Mouse (Mus musculus) neural tube, embryonic 14.5 days (tissue): ENCODE results near the gene Vwa8. TPM values are rescaled to one million over a fixed set of nuclear protein-coding genes. Genes with fewer than 3 reads are reported as not detected.

Experiments
- ATAC-seq: fragments of 200-750 bp; cut with Nextera tagmentation; 2 replicates; pipeline ENCODE4 v1.8.0; 2017; ENCODE audit warnings: low read depth, mild to moderate bottlenecking, moderate TSS enrichment, moderate library complexity
- H3K27ac ChIP-seq: fragments of 300-500 bp; sonication (generic); 2 replicates; pipeline ENCODE4 v1.5.1; 2014; ENCODE audit warnings: low read depth, mild to moderate bottlenecking, control low read depth, low read length, moderate library complexity, mixed read lengths
- H3K27me3 ChIP-seq: fragments of 300-500 bp; sonication (generic); 2 replicates; pipeline ENCODE4 v1.6.1; 2014; ENCODE audit warnings: low read length; ENCODE audit not compliant: control insufficient read depth, insufficient read depth
- H3K36me3 ChIP-seq: fragments of 300-500 bp; sonication (generic); 2 replicates; pipeline ENCODE4 v1.6.1; 2014; ENCODE audit warnings: low read length, mixed read lengths; ENCODE audit not compliant: control insufficient read depth, insufficient read depth
- H3K4me1 ChIP-seq: fragments of 300-500 bp; sonication (generic); 2 replicates; pipeline ENCODE4 v1.6.1; 2014; ENCODE audit warnings: low read length; ENCODE audit not compliant: control insufficient read depth, insufficient read depth
- H3K4me2 ChIP-seq: fragments of 300-500 bp; sonication (generic); 2 replicates; pipeline ENCODE4 v1.6.1; 2014; ENCODE audit warnings: mild to moderate bottlenecking, low read depth, low read length, control low read depth
- H3K4me3 ChIP-seq: fragments of 300-500 bp; sonication (generic); 2 replicates; pipeline ENCODE4 v1.5.1; 2014; ENCODE audit warnings: low read depth, low read length, control low read depth, mixed read lengths
- H3K9ac ChIP-seq: fragments of 300-500 bp; sonication (generic); replicated peaks from 2 replicates; pipeline ENCODE4 v1.6.1; 2014; ENCODE audit warnings: low read depth, mild to moderate bottlenecking, control low read depth, low read length, mixed read lengths
- H3K9me3 ChIP-seq: fragments of 300-500 bp; sonication (generic); 2 replicates; pipeline ENCODE4 v1.6.1; 2016; ENCODE audit warnings: low read length; ENCODE audit not compliant: control insufficient read depth
- WGBS: fragments of 180-500 bp; shearing (Covaris S2); extraction: QIAGEN DNeasy Blood & Tissue Kit; methylation state at CpG from one replicate; pipeline ENCODE4 v1.1.7; 2014; 5-methylcytosine and 5-hydroxymethylcytosine counted together
- polyA plus RNA-seq: library from polyadenylated mRNA; unstranded; fragments of >200 nt; fragmentation: Nextera tagmentation; extraction: Ambion mirVana; gene quantifications from 2 replicates; pipeline ENCODE4 v1.2.1, GENCODE M21; 2014

Gene Vwa8
- polyA plus RNA-seq, 1 experiment from 2014 or later = 8.7 TPM

DNA sequence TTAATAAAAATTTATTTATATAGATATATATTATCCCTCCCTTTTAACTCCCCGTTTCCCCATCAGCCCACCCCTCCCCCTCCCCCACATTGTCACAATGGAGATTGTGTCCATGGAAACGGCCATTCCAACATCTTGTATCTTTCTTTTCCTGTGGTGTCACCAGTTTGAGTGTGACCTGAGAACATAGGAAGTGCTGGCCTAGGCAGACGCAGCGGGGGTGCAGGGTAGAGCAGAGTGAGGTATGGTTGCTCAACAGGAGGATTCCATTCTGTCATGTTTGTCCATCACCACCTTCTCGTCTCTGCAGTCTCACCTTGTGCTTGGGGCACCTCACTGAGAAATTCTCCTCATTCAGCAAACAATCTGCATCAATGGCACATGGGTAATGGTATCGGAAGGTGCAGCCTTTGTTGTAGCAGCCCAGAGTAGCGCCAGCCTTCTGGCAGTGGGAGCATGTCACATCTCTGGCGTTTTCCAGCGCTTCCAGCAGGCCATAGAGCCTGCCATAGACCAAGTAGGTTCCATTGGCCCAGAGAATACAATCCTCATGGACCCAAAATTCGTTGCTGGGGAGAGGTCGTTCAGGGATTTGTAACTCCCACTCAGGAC is 363.6 kb downstream of the Vwa8 start:
- Histone ChIP-seq H3K4me2 (no peak overlapping the region), H3K4me1 (no peaks in the 10 kb centered on the region), H3K27me3 (no peaks in the 10 kb centered on the region), H3K36me3 (no peaks in the 10 kb centered on the region), H3K27ac (no peak overlapping the region), H3K9ac (no peak overlapping the region), H3K9me3 (no peaks in the 10 kb centered on the region), H3K4me3 (no peak overlapping the region)
- ATAC-seq = no peak
- 79% methylated on average over 11 of the region's 11 CpGs for WGBS

DNA sequence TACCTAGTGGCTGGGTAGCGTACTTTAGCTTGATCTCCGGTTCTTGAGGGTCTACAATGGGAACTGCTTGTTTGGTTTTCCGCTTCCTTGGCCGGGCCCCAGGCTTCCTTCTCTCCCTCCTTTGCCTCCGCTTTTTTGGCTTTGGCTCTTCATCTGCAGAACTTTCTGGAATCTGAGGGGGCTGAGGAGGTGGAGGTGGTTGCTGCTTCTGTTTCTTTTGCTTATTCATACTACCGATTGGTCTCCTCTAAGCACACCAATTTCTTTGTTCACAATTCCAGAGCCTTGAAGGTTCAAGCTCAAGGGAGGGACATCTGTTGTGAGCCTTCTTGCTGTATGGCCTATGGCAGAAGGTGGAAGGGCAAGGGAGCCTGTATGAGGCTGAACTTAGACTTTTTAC is 365.3 kb downstream of the Vwa8 start:
- Histone ChIP-seq H3K27me3 (no peaks in the 10 kb centered on the region), H3K4me3 (no peak overlapping the region), H3K4me2 (no peak overlapping the region), H3K4me1 (no peaks in the 10 kb centered on the region), H3K9ac (no peak overlapping the region), H3K36me3 (no peaks in the 10 kb centered on the region), H3K9me3 (no peaks in the 10 kb centered on the region), H3K27ac (no peak overlapping the region)
- 89% methylated on average over 6 of the region's 6 CpGs for WGBS
- ATAC-seq = no peak

DNA sequence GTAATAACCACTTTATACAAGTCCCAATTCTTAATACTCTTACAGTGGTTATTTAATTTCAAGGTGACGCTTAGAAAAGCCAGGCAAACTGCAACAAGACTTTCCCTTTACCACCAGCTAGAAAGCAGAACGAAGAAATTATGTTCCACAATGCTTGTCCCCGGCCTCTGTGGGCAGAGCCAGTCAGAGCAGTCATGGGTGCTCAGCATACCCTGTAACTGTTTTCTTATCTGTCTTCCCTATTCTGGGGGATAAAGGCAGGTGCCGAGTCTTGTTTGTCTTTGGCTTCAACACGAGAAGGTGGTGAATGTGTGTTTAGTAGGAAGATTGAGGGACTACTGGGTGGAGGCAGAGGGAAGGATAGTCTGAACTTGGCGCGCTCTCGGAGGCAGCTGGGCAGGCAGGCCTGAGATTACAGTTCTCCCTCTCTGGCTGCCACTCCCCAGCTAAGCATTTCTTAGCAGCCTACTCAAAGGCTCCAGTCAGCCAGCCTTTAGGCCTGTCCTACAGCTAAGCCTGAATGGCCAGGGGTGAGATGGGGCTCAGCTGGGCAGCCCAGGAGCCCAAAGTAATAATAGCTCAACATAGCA is 365.9 kb downstream of the Vwa8 start:
- no peak for ATAC-seq
- Histone ChIP-seq H3K9me3 (no peaks in the 10 kb centered on the region), H3K36me3 (no peaks in the 10 kb centered on the region), H3K9ac (no peak overlapping the region), H3K4me3 (no peak overlapping the region), H3K27me3 (no peaks in the 10 kb centered on the region), H3K27ac (no peak overlapping the region), H3K4me2 (no peak overlapping the region), H3K4me1 (no peaks in the 10 kb centered on the region)
- 89% methylated on average over 8 of the region's 8 CpGs for WGBS

DNA sequence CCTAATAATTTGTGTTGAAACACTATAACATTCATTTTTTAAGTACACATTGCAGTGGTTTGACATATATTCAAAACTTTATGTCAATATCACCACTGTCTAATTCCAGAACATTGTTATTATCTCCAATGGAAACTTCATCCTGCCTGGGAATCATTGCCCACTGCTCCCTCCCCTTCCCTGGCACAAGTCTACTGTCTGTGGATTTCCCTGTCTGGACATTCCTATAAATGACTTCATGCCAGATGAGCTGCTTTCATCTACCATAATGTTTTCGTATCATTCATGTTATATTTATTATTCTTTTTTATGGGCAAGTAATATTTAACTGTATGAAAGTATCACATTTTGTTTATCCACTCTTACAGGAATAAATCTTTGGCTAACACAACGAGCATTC is 367.5 kb downstream of the Vwa8 start:
- no peak overlapping the region for H3K27ac ChIP-seq
- H3K27me3 ChIP-seq = no peaks in the 10 kb centered on the region
- ATAC-seq = no peak
- H3K9ac ChIP-seq = no peak overlapping the region
- 77% methylated on average over 2 of the region's 2 CpGs for WGBS
- H3K36me3 ChIP-seq = no peaks in the 10 kb centered on the region
- no peaks in the 10 kb centered on the region for H3K4me1 ChIP-seq
- no peak overlapping the region for H3K4me3 ChIP-seq
- H3K4me2 ChIP-seq = no peak overlapping the region
- H3K9me3 ChIP-seq = no peaks in the 10 kb centered on the region

DNA sequence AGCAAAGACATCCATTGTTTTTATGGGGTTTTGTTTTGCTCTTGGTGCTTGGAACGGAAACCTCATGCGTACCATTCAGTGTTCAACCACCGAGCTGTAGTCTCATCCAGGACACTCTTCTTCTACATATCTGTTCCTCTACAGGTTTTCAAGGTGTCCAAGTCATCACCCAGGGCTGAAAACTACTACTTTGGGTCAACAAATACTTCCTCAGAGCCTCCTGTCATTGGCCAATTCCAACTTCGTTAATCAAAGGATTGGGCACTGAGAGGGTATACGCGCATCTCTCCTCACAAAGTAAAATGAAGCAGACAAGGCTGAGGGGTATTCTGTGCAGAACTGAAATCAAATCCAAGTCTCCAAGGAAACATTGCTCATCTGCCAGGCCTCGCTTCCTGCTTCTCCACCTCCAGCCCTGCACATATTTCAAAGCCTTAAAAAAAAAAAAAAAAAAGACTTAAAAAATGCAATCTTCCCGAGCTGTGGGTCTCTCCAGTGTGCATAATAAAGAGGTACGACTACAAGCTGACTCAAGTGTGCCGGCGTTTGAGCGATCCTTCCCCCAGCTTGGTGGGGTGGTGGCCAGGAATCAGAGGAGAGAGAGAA is 374.7 kb downstream of the Vwa8 start:
- Histone ChIP-seq H3K9ac (no peak overlapping the region), H3K4me2 (no peak overlapping the region), H3K9me3 (no peaks in the 10 kb centered on the region), H3K4me3 (no peak overlapping the region), H3K27ac (no peak overlapping the region), H3K36me3 (no peaks in the 10 kb centered on the region), H3K27me3 (no peaks in the 10 kb centered on the region), H3K4me1 (no peaks in the 10 kb centered on the region)
- 79% methylated on average over 12 of the region's 12 CpGs for WGBS
- ATAC-seq = no peak

DNA sequence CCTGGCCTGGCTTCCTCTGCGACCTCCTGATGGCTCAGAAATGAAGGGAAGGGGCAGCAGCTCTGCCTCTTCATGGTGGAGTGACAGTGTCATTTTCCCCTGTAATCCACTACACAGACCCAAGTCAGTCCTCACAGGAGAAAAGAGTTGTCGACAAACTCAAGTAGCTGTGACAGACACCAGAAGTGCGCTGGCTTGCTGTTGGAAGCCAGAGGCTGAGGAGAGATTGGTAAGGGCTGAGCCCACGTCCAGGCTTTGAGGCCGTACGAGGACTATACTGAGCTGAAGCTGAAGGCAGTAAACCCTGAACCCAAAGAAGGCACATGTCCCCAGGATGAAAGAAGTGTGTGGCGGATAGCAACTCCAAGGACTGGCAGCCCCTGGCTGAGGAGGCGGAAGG is 376.6 kb downstream of the Vwa8 start:
- H3K36me3 ChIP-seq = no peaks in the 10 kb centered on the region
- no peaks in the 10 kb centered on the region for H3K4me1 ChIP-seq
- no peak overlapping the region for H3K4me2 ChIP-seq
- ATAC-seq = no peak
- no peak overlapping the region for H3K9ac ChIP-seq
- WGBS = 77% methylated on average over 8 of the region's 8 CpGs
- no peak overlapping the region for H3K4me3 ChIP-seq
- H3K27me3 ChIP-seq = no peaks in the 10 kb centered on the region
- no peaks in the 10 kb centered on the region for H3K9me3 ChIP-seq
- no peak overlapping the region for H3K27ac ChIP-seq

DNA sequence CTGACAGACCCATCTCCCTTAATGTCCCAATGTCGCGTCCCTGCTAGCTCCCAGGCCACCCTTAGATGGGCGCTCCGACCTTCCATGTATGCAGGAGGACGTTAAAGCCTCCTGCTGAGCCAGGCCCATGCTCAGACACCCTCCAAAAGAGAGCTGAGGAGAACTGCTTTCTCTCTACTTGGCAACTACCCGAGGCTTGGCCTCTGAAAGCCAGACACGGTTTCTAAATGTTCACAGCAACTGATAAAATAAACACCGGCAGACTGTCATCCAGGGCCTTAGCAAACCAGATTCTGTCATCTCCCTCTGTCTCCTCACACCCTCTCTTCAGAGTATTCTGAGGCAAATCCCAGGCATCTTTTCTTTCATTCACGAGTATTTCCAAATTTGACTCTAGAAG is 377.2 kb downstream of the Vwa8 start:
- Histone ChIP-seq H3K4me2 (no peak overlapping the region), H3K9ac (no peak overlapping the region), H3K27ac (no peak overlapping the region), H3K36me3 (no peaks in the 10 kb centered on the region), H3K4me1 (no peaks in the 10 kb centered on the region), H3K27me3 (no peaks in the 10 kb centered on the region), H3K4me3 (no peak overlapping the region), H3K9me3 (no peaks in the 10 kb centered on the region)
- WGBS = 85% methylated on average over 9 of the region's 9 CpGs
- ATAC-seq = no peak

DNA sequence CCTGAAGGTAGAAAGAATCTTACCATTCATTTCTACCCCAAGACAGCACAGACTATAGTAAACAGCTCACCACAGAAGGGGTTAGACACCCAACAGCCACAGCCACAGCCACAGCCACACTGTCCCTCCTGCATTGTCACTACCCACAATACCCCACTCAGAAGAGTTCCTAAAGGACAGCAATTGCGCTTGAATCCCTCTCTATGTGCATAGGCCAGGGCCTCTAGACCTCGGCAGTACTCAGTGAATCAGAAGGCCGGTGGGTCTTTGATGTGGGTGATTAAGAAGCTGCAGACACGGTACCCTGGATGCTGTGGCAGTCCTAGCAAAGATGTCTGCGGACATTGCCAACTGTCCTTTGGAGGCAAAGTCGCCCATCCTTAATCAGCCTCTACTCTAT is 377.9 kb downstream of the Vwa8 start:
- ATAC-seq = no peak
- H3K4me1 ChIP-seq = no peaks in the 10 kb centered on the region
- H3K27me3 ChIP-seq = no peaks in the 10 kb centered on the region
- no peak overlapping the region for H3K9ac ChIP-seq
- no peak overlapping the region for H3K4me3 ChIP-seq
- no peaks in the 10 kb centered on the region for H3K36me3 ChIP-seq
- H3K9me3 ChIP-seq = no peaks in the 10 kb centered on the region
- H3K4me2 ChIP-seq = no peak overlapping the region
- no peak overlapping the region for H3K27ac ChIP-seq
- 90% methylated on average over 6 of the region's 6 CpGs for WGBS

DNA sequence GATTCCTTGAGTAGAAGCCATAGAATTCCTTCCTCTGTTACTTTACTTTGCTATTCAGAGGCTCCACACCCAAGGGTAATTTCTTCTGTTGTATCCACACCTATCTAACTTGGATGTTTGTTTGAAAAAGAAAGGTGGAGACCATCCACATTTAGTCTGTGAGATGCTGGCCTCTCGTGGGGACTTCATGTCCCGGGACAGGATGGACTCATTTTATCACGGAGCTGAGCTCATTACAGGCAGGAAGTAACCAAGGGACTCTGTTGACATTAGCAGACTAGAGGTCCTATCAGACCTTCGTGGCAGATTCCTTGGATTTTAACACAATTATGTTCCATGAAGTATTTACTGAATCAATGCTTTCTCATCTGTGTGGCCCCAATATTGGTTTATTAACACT is 379.1 kb downstream of the Vwa8 start:
- ATAC-seq = no peak
- WGBS = 85% methylated on average over 4 of the region's 4 CpGs

More for the DNA sequence above, 379.1 kb downstream of the Vwa8 start:
- Histone ChIP-seq H3K9me3 (no peaks in the 10 kb centered on the region), H3K4me2 (no peak overlapping the region), H3K27ac (no peak overlapping the region), H3K4me1 (no peaks in the 10 kb centered on the region), H3K27me3 (no peaks in the 10 kb centered on the region), H3K4me3 (no peak overlapping the region), H3K9ac (no peak overlapping the region), H3K36me3 (no peaks in the 10 kb centered on the region)
